Mouse (Mus musculus) CH12.LX (cell line): ENCODE measurements around the gene St5. TPM values are rescaled to one million over a fixed set of nuclear protein-coding genes. Genes with fewer than 3 reads are reported as not detected.

Source experiments
- DNase-seq: peaks from one replicate; pipeline ENCODE4 v3.0.0-alpha.2; 2013; ENCODE audit errors: extremely low read depth
- H3K27ac ChIP-seq: 2 replicates; pipeline ENCODE4 v1.5.1; 2012; ENCODE audit warnings: low read depth, mild to moderate bottlenecking, control low read depth, moderate library complexity; ENCODE audit not compliant: insufficient read depth
- H3K27me3 ChIP-seq: replicated peaks from 2 replicates; pipeline ENCODE3; 2012; ENCODE audit warnings: inconsistent platforms
- H3K36me3 ChIP-seq, 2 experiments: replicated peaks in 1 of 2; 2 replicates each; pipeline versions ENCODE3 to v1.6.1; 2012; ENCODE audit warnings: inconsistent platforms in 1 of 2, low read length in 1 of 2, mild to moderate bottlenecking in 1 of 2, mixed read lengths in 1 of 2, moderate library complexity in 1 of 2; ENCODE audit not compliant: control insufficient read depth in 1 of 2, insufficient read depth in 1 of 2
- H3K4me1 ChIP-seq, 2 experiments: 2 replicates each; pipeline ENCODE4 v1.6.1; 2012; ENCODE audit warnings: inconsistent platforms in 1 of 2, moderate library complexity in 1 of 2; ENCODE audit not compliant: insufficient read depth in 2 of 2, control insufficient read depth in 1 of 2
- H3K4me2 ChIP-seq: 2 replicates; pipeline ENCODE4 v1.6.1; 2012; ENCODE audit warnings: low read depth, mild to moderate bottlenecking, control low read depth; ENCODE audit not compliant: poor library complexity, insufficient read depth, severe bottlenecking
- H3K4me3 ChIP-seq, 3 experiments: fragments of 150-350 bp in 1 of 3; sonication (generic) in 1 of 3; replicated peaks in 1 of 3; 2 replicates each; pipeline versions ENCODE3 to v1.5.1; 2011 to 2012; ENCODE audit warnings: low read depth in 2 of 3, low read length in 2 of 3, mild to moderate bottlenecking in 2 of 3, moderate library complexity in 2 of 3, control low read depth in 1 of 3, improper control_type of control experiment in 1 of 3, inconsistent platforms in 1 of 3, mixed read lengths in 1 of 3; ENCODE audit not compliant: poor library complexity in 1 of 3
- H3K79me2 ChIP-seq: replicated peaks from 2 replicates; pipeline ENCODE4 v1.6.1; 2012; ENCODE audit warnings: mild to moderate bottlenecking, moderate library complexity; ENCODE audit not compliant: control insufficient read depth, poor library complexity, insufficient read depth, severe bottlenecking; ENCODE audit errors: extremely low read depth
- H3K9ac ChIP-seq: 2 replicates; pipeline ENCODE4 v1.6.1; 2012; ENCODE audit warnings: low read depth, mild to moderate bottlenecking, control low read depth, moderate library complexity; ENCODE audit not compliant: insufficient read depth
- H3K9me3 ChIP-seq: replicated peaks from 2 replicates; pipeline ENCODE3; 2012; ENCODE audit warnings: low read length, inconsistent platforms, mixed read lengths
- CHD1 ChIP-seq: IDR thresholded peaks from 2 replicates; pipeline ENCODE4 v1.6.1; 2012; ENCODE audit warnings: low read depth, low read length, improper control_type of control experiment, inconsistent platforms
- CHD2 ChIP-seq: IDR thresholded peaks from 2 replicates; pipeline ENCODE4 v1.6.1; 2011; ENCODE audit warnings: low read length, improper control_type of control experiment
- CTCF ChIP-seq, 2 experiments: IDR thresholded peaks in 1 of 2; conservative IDR thresholded peaks in 1 of 2; 2 replicates each; pipeline ENCODE4 v1.5.1; 2011 to 2012; ENCODE audit warnings: low read depth in 2 of 2, low read length in 2 of 2, improper control_type of control experiment in 1 of 2, inconsistent platforms in 1 of 2, mild to moderate bottlenecking in 1 of 2, moderate library complexity in 1 of 2
- E2F4 ChIP-seq: IDR thresholded peaks from 2 replicates; pipeline ENCODE4 v1.6.1; 2011; ENCODE audit warnings: low read depth, low read length, improper control_type of control experiment; ENCODE audit not compliant: insufficient replicate concordance
- ETS1 ChIP-seq: conservative IDR thresholded peaks from 2 replicates; pipeline ENCODE4 v1.6.1; 2012; ENCODE audit warnings: low read depth, mild to moderate bottlenecking, inconsistent platforms, low read length, improper control_type of control experiment, moderate library complexity
- JUND ChIP-seq: conservative IDR thresholded peaks from 2 replicates; pipeline ENCODE4 v1.6.1; 2011; ENCODE audit warnings: low read depth, low read length, improper control_type of control experiment
- KAT2A ChIP-seq: IDR thresholded peaks from 2 replicates; pipeline ENCODE4 v1.6.1; 2012; ENCODE audit warnings: low read length, improper control_type of control experiment, inconsistent platforms; ENCODE audit not compliant: insufficient replicate concordance
- MAX ChIP-seq: IDR thresholded peaks from 2 replicates; pipeline ENCODE4 v1.6.1; 2011; ENCODE audit warnings: low read length, improper control_type of control experiment
- MEF2A ChIP-seq: IDR thresholded peaks from 2 replicates; pipeline ENCODE4 v1.6.1; 2014; ENCODE audit warnings: low read depth, mild to moderate bottlenecking, inconsistent platforms, low read length, improper control_type of control experiment, borderline replicate concordance
- MXI1 ChIP-seq: IDR thresholded peaks from 2 replicates; pipeline ENCODE4 v1.6.1; 2011; ENCODE audit warnings: mild to moderate bottlenecking, low read depth, low read length, improper control_type of control experiment
- MYC ChIP-seq: IDR thresholded peaks from 2 replicates; pipeline ENCODE4 v1.6.1; 2011; ENCODE audit warnings: low read depth, mild to moderate bottlenecking, improper control_type of control experiment, low read length
- NELFE ChIP-seq: IDR thresholded peaks from 2 replicates; pipeline ENCODE4 v1.6.1; 2011; ENCODE audit warnings: low read depth, low read length, improper control_type of control experiment
- PAX5 ChIP-seq: IDR thresholded peaks from 2 replicates; pipeline ENCODE4 v1.6.1; 2012; ENCODE audit warnings: low read length, inconsistent platforms, mixed read lengths
- POLR2A ChIP-seq: IDR thresholded peaks from 2 replicates; pipeline ENCODE4 v1.6.1; 2011; ENCODE audit warnings: low read depth, mild to moderate bottlenecking, improper control_type of control experiment, low read length
- RAD21 ChIP-seq: IDR thresholded peaks from 2 replicates; pipeline ENCODE4 v1.6.1; 2011; ENCODE audit warnings: low read depth, mild to moderate bottlenecking, low read length, improper control_type of control experiment, moderate library complexity
- RCOR1 ChIP-seq: conservative IDR thresholded peaks from 2 replicates; pipeline ENCODE4 v1.6.1; 2012; ENCODE audit warnings: low read depth, mild to moderate bottlenecking, inconsistent platforms, low read length, improper control_type of control experiment
- TCF12 ChIP-seq: IDR thresholded peaks from 2 replicates; pipeline ENCODE4 v1.6.1; 2014; ENCODE audit warnings: low read depth, mild to moderate bottlenecking, inconsistent platforms, low read length, improper control_type of control experiment
- USF1 ChIP-seq: IDR thresholded peaks from 2 replicates; pipeline ENCODE4 v1.6.1; 2014; ENCODE audit warnings: low read depth, mild to moderate bottlenecking, inconsistent platforms, low read length, improper control_type of control experiment
- ZKSCAN1 ChIP-seq: IDR thresholded peaks from 2 replicates; pipeline ENCODE4 v1.6.1; 2012; ENCODE audit warnings: low read depth, inconsistent platforms, low read length, improper control_type of control experiment, borderline replicate concordance
- ZMIZ1 ChIP-seq: IDR thresholded peaks from 2 replicates; pipeline ENCODE4 v1.6.1; 2012; ENCODE audit warnings: low read depth, mild to moderate bottlenecking, inconsistent platforms, low read length, improper control_type of control experiment
- dilution Hi-C: fragments of 300-500 bp; cut with MboI; formaldehyde crosslinking; loops from 2 replicates; pipeline ENCODE4 v1.14.3; 2020; ENCODE audit warnings: low sequenced_read_pairs; ENCODE audit not compliant: extremely low pct_unique_long_range_greater_than_20kb, extremely low pct_ligation_motif_present
- in situ Hi-C: fragments of 300-500 bp; cut with MboI; formaldehyde crosslinking; loops from 3 replicates; pipeline ENCODE4 v1.14.3; 2019; ENCODE audit warnings: low sequenced_read_pairs, low pct_ligation_motif_present, low pct_unique_long_range_greater_than_20kb, mixed read lengths
- polyA plus RNA-seq: library from polyadenylated mRNA; unstranded; fragments of >175 nt; gene quantifications from 2 replicates; pipeline ENCODE4 v1.2.1, GENCODE M21; 2012; ENCODE audit warnings: low read depth; ENCODE audit not compliant: insufficient read length
- total RNA-seq, 2 experiments: library from RNA; depleted of rRNA; stranded (reverse); fragments of 300-350 nt in 1 of 2; fragments of >200 nt in 1 of 2; gene quantifications; 2 replicates each; pipeline ENCODE4 v1.2.3; 2012 to 2014

Gene St5
- total and polyA plus RNA-seq, 3 experiments: 1.3 to 3.4 (median 1.6) TPM

- H3K4me3 ChIP-seq: no peak overlapping the region
- no peaks in the 10 kb centered on the region for H3K79me2 ChIP-seq
- no peaks in the 10 kb centered on the region for H3K27me3 ChIP-seq
- no peak for TF ChIP-seq TCF12
- no peak for TF ChIP-seq CHD1
- H3K9me3 ChIP-seq: no peaks in the 10 kb centered on the region
- no peak overlapping the region for H3K4me2 ChIP-seq
- peaks cover 2% of the 10 kb centered on the region in 2 experiments for H3K36me3 ChIP-seq
- no peak for DNase-seq
- no peak overlapping the region for H3K9ac ChIP-seq
- peaks cover 0 to 18% of the 10 kb centered on the region in 2 experiments; a peak in 2 of 4 replicates for H3K4me1 ChIP-seq
- no peak overlapping the region for H3K27ac ChIP-seq
- dilution Hi-C loops: no loop called here
- in situ Hi-C loops: no loop called here
These were observed 161.6 kb downstream of the St5 start for GRCm38 (mm10) chr7:109541609-109542363.

GRCm38 (mm10) chr7:109540902-109541301 is 162.5 kb downstream of the St5 start:
- Histone ChIP-seq H3K36me3 (peaks cover 2% of the 10 kb centered on the region in 2 experiments), H3K4me1 (peaks cover 0 to 26% of the 10 kb centered on the region in 2 experiments; a peak in 2 of 4 replicates), H3K9me3 (no peaks in the 10 kb centered on the region), H3K4me2 (no peak overlapping the region), H3K79me2 (no peaks in the 10 kb centered on the region), H3K27me3 (no peaks in the 10 kb centered on the region), H3K27ac (no peak overlapping the region), H3K4me3 (no peak overlapping the region), H3K9ac (no peak overlapping the region)
- dilution Hi-C loops: no loop called here
- in situ Hi-C loops: no loop called here
- DNase-seq: no peak
- TF ChIP-seq NELFE (no peak), PAX5 (no peak), CHD2 (no peak), ZMIZ1 (no peak), MYC (no peak), MXI1 (no peak), USF1 (no peak), JUND (no peak), MAX (no peak), ZKSCAN1 (no peak), RCOR1 (no peak), POLR2A (no peak), CTCF (conservative IDR thresholded peaks at IDR 0.05 in 1 of 2, IDR thresholded peaks at IDR 0.05 in 1 of 2; ENCODE audit: low read depth in 2 of 2, low read length in 2 of 2) (no peak), ETS1 (no peak), TCF12 (no peak), RAD21 (no peak), MEF2A (no peak), KAT2A (no peak), E2F4 (no peak)
